Mouse (Mus musculus): ENCODE measurements around the gene Mrps2.
"Not testable (repeated sequence)": the region's sequence is repeated elsewhere in the genome, so short reads cannot be mapped to it uniquely, and the experiment has no call there.

The Mrps2 gene

GRCm38 (mm10) chr2:28477993-28478392 is 10.1 kb downstream of the Mrps2 start:
- not testable (repeated sequence) for DNase-seq

- peak; percentile 44 for DNase-seq
Measured at GRCm38 (mm10) chr2:28479208-28480204, 11.6 kb downstream of the Mrps2 start.

- no peak for DNase-seq
Measured at GRCm38 (mm10) chr2:28483861-28484260, 16.0 kb downstream of the Mrps2 start.

- no peak for DNase-seq
Measured at GRCm38 (mm10) chr2:28494521-28494920, 26.7 kb downstream of the Mrps2 start.

- DNase-seq, result peak; percentile 62
Measured at GRCm38 (mm10) chr2:28495207-28495756, 27.4 kb downstream of the Mrps2 start.

- no peak for DNase-seq
Measured at GRCm38 (mm10) chr2:28495801-28496595, 28.1 kb downstream of the Mrps2 start.

GRCm38 (mm10) chr2:28496671-28497070 is 28.8 kb downstream of the Mrps2 start, which contains the start of gene Gbgt1:
Gene Gbgt1, plus strand, starts transcription at chr2:28496891.
- peak; percentile 23 for DNase-seq

- no peak for DNase-seq
Measured at GRCm38 (mm10) chr2:28497561-28497960, 29.7 kb downstream of the Mrps2 start.

GRCm38 (mm10) chr2:28498431-28498830 is 30.6 kb downstream of the Mrps2 start:
- no peak for DNase-seq

- no peak for DNase-seq
Measured at GRCm38 (mm10) chr2:28502987-28503386, 35.1 kb downstream of the Mrps2 start.

- no peak for DNase-seq
Measured at GRCm38 (mm10) chr2:28504676-28505075, 36.8 kb downstream of the Mrps2 start.

GRCm38 (mm10) chr2:28505795-28506194 is 37.9 kb downstream of the Mrps2 start, which contains the start of gene Gm10134:
Gene Gm10134, plus strand, starts transcription at chr2:28506095.
- no peak for DNase-seq

GRCm38 (mm10) chr2:28506291-28506690 is 38.4 kb downstream of the Mrps2 start:
- DNase-seq, result peak; percentile 0

- DNase-seq, result not testable (repeated sequence)
Measured at GRCm38 (mm10) chr2:28511600-28511999, 43.7 kb downstream of the Mrps2 start.

GRCm38 (mm10) chr2:28512798-28513401 is 45.0 kb downstream of the Mrps2 start, which contains the start of gene Ralgds:
Gene Ralgds, plus strand, starts transcription at chr2:28513125.
- peak; percentile 64 for DNase-seq

- peak; percentile 50 for DNase-seq
Measured at GRCm38 (mm10) chr2:28513431-28514370, 45.8 kb downstream of the Mrps2 start.

- peak; percentile 93 for DNase-seq
Measured at GRCm38 (mm10) chr2:28514489-28514888, 46.6 kb downstream of the Mrps2 start.

- peak; percentile 88 for DNase-seq
Measured at GRCm38 (mm10) chr2:28517206-28517909, 49.5 kb downstream of the Mrps2 start.

GRCm38 (mm10) chr2:28518231-28518630 is 50.4 kb downstream of the Mrps2 start:
- DNase-seq, result no peak

GRCm38 (mm10) chr2:28520581-28520980 is 52.7 kb downstream of the Mrps2 start:
- no peak for DNase-seq
